Mouse (Mus musculus) G1E (cell line): Measurements from ENCODE around the gene Sox5.

Experiments used
- CTCF ChIP-seq: IDR thresholded peaks from 2 replicates; pipeline ENCODE4 v1.5.1; 2012; ENCODE audit warnings: low read depth, low read length, inconsistent platforms, mixed read lengths
- GATA1 ChIP-seq: IDR thresholded peaks from 2 replicates; pipeline ENCODE4 v1.6.1; 2012; ENCODE audit warnings: borderline replicate concordance, low read length, inconsistent platforms, mixed read lengths
- TAL1 ChIP-seq: conservative IDR thresholded peaks from 2 replicates; pipeline ENCODE4 v1.6.1; 2012; ENCODE audit warnings: low read depth, low read length, inconsistent platforms, mixed read lengths

- TF ChIP-seq CTCF (no peak), TAL1 (no peak), GATA1 (no peak)
Observed at GRCm38 (mm10) chr6:144039221-144039620, 742.6 kb downstream of the Sox5 start.
